Mouse (Mus musculus): ENCODE data around the gene Snx33.
"Not testable (repeated sequence)": the region's sequence is repeated elsewhere in the genome, so short reads cannot be mapped to it uniquely, and the experiment has no call there.

Gene Snx33

DNA sequence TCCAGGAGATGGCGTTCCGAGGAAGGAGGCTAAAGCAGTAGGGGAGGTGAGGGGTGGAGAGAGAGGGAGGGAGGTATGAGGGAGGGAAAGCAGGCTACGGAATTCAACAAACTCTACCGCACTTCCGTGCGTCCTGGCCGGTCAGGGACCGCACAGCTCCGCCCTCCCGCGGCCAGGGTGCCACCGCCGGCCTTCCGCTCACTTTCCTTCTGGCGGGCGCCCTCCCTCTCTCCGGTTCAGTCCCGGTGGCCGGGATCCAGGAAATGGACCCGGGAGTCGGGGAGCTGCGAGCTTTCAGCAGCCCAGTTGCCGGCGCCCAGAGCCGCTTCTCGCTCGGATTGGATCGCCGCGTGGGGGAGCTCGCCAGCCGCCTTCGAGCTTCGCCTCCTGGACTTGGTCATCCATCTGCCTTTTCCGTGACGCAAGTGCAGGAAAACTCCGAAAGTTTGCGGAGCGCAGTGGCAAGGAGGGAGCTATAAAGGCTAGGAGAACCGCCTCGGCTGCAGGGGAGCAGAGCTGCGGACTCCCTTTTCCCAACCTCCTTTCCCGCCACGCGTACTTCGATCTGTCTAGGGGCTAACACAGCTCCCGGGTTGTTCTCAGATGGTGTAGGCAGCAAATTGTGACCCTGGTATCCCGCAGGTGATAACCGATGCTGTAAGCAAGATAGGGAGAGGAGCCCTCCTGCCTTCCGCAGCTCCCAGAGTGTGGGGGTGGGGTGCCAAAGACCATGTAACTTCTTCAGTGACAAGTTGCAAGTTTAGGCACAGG, at the start of gene Snx33:
Snx33 (minus strand) TSS at position 331 of the 771 bp plus-strand sequence.
- peak; percentile 94 for DNase-seq (ENCODE audit: low spot score)

DNA sequence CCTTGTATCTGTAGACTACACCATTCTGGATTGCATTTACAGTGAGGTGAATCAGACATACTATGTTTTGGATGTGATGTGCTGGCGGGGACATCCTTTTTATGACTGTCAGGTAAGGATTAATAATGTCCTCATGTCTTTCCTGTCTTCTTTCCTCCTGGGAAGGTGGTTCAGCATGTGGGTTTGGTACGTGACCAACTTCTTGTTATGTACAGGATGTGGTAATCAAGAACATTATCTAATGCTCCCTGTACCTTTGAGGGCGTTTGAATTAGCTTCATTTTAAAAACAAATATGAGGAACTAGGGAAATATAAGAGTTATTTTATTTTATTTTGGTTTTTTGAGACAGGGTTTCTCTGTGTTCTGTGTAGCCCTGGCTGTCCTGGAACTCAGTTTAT, 47.0 kb upstream of the Snx33 start:
- DNase-seq (ENCODE audit: low spot score), result no peak

DNA sequence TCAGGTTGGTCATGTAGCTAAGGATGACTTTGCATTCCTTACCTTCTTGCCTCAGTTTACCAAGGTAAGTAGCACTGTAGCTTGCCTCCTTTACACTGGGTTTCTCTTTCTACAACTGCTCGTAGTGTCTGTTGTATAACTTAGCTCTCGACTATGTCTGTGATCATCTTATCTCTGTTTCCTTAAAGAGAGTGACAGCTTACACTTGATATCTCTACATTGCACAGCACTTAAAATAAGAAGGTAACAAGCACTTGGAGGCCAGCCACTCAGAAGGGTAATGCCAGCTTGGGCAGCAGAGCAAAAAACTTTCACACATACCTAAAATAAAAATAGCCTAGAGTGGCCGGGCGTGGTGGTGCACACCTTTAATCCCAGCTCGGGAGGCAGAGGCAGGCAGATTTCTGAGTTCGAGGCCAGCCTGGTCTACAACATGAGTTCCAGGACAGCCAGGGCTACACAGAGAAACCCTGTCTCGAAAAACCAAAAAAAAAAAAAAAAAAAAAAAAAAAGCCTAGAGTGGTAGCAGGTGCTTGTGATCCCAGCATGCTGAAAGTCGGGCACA, 45.9 kb upstream of the Snx33 start:
- no peak for DNase-seq (ENCODE audit: low spot score)

DNA sequence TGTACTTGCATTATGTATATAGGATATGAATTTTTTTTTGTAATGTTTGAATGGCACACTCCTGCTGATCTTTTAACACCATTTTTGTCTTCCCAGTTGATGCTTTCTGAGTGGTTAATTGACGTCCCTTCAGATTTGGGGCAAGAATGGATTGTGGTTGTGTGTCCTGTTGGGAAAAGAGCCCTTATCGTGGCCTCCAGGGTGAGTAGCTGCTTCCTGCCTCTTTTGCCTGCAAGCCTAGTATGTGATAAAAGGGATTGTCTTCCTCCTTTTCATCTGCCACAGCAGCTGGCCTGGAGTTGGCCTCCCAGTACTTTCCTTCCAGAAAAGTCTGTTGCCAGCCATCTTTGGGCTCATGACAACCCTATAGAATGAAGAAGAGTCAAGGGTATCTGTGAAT, 42.0 kb upstream of the Snx33 start:
- no peak for DNase-seq (ENCODE audit: low spot score)

DNA sequence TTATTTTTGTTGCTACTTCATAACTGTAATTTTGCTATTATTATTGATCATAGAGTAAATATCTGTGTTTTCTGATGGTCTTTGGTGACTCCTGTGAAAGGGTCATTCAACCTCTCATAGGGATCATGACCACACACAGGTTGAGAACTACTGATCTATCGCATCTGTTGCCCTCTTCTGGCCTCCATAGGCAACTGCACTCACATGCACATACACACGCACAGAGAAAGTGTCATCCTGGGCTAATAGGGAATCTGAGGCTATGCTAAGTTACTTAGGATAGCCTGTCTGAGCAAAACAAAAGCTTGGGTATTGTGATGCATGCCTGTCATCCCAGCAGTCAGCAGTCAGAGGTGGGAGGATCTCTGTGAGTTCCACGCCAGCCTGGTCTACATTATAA, 33.4 kb upstream of the Snx33 start:
- no peak for DNase-seq (ENCODE audit: low spot score)

DNA sequence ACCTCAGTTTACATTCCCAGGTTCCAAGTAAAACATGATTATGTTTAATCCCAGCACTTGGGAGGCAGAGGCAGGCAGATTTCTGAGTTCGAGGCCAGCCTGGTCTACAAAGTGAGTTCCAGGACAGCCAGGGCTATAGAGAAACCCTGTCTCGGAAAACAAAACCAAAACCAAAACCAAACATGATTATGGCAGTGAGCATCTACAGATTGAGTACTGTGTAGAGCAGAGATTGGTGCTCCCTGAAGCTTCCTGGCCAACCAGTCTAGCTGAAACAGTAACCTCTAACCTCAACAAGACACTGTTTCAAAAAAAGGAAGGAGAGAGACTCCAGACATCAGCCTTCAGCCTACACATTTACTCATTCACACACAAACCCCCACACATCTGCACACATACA, 30.5 kb upstream of the Snx33 start:
- DNase-seq (ENCODE audit: low spot score), result no peak

DNA sequence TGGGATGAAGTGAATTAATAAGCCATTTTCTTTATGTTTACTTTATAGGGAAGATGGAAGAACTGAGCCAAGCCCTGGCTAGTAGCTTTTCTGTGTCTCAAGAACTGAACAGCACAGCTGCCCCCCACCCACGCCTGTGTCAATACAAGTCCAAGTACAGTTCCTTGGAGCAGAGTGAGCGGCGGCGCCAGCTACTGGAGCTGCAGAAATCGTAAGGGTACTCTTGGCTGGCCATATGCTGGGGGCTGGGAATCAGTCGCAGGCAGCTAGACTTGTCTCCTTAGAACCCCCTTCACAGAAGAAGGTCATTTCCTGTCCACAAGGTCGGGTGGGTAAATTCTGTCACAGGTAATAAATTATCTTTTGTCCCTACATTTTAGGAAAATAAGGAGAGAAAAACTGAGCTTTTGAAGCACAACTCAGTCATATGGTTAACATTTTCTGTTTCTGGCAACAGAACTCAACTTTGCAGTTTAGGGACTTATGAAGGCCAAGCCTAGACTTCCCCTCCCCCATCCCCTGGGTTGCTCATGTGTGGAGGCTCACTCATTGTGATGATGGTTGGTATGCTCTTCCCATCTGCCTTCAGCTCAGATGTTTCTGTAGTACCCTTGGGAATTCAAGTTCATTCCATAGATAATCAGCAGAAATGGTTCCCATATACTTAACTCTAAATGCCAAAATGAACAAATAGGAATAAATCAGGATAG, 28.9 kb upstream of the Snx33 start:
- DNase-seq (ENCODE audit: low spot score), result no peak

DNA sequence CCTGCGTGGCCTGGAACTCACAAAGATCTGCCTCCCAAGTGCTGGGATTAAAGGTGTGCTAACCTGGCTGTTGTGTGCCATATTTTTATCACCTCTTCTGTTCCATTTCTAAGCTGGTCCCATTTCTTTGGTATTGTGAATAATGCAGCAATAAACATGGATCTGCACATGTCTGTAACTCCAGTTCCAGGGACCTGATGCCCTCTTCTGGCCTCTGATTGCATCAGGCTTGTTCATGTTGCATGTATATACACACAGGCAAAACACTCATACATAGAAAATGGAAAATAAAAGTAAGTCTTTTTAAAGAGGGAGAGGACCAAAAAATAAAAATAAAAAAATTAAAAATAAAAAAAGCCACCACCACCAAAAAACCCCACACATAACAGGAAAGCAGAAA, 25.4 kb upstream of the Snx33 start:
- no peak for DNase-seq (ENCODE audit: low spot score)

DNA sequence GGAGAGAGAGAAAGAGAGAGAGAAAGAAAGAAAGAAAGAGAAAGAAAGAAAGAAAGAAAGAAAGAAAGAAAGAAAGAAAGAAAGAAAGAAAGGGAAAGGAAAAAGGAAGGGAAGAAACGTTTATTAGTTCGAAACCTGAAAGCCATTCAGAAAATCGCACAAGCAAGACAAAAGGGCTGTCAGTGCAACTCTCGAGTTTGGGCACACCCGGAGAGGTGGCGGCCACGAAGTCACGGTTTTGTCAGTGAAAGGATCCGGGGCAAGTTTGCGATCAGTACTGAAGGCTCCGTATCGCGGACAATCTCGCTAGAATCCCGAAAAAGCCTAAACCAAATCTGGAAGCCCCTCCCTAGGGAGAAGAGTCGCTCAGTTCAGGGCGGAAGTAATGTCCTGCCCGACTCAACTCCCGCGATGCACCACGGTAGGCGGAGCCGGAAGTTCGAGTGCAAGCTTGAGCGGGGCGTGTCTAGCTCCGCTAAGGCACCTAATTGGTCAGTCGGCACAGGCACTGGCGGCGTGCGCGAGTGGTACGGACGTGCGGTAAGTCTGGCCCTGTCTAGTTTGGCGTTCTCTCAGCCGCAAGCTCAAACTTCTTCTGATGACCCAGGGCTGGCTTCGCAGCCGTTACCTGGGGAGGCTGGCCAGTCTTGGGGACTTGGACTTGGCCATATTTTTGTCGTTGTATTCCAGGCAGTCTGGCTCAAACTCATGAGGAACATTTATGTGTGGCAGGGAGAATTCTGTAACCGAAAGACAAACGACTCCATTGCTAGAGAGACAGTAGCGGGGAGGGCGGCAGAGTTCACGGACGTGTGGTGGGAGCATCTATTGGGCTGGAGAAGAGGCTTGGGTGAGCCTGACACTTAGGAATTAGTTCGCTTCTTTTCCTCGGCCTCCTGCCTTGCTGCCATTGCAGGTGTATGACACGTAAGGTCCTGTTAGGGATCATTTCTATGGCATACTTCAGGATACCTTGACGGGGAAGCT, 22.5 kb upstream of the Snx33 start, which contains the start of gene Snupn:
Snupn (plus strand) TSS at position 465 of the 987 bp plus-strand sequence.
- peak; percentile 97 for DNase-seq (ENCODE audit: low spot score)

DNA sequence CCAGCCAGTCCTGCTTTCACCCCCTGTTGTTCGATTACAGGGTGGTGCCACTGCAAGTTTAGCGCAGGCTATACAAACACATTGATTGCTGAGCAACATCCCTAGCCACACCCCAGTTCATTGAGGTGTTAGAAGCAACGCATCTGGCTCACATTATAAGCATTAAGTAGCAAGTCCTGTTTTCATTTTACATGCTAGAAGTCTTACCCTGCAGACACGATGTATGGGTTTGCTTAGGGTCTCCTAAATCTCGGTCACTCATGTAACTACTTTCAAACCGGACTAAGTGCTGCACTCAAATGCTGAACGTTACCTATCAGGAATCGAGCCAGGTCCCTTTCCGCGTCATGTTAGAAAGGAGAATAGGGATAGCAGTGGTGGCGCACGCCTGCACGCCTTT, 21.6 kb upstream of the Snx33 start:
- DNase-seq (ENCODE audit: low spot score), result no peak

DNA sequence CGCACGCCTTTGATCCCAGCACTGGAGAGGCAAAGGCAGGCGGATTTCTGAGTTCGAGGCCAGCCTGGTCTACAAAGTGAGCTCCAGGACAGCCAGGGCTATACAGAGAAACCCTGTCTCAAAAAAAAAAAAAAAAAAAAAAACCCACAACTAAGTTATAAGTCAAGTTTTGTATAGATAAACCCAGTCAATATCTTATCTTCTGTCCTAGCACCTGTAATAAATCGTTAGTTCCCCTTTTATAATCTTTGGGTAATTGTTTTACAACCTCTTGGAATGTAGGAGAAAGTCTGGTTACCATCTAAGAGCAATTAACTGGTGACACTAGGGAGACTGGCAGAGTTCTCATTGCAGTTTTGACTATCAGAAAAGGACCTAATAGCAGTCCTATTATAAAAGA, 20.5 kb upstream of the Snx33 start:
- not testable (repeated sequence) for DNase-seq (ENCODE audit: low spot score)

DNA sequence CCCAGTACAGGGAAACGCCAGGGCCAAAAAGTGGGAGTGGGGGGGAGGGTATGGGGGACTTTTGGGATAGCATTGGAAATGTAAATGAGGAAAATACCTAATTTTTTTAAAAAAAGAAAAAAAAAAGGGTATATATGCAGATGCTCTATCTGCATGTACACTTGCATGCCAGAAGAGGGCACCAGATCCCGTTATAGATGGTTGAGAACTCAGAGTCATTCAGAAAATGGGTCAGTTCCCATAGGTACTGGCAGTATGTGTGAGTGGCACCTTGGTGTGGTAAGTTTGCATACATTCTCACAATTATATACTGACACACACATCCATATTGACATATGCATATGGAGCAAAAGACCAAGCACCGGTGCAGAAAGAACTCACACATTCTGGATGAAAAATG, 19.3 kb upstream of the Snx33 start:
- not testable (repeated sequence) for DNase-seq (ENCODE audit: low spot score)

DNA sequence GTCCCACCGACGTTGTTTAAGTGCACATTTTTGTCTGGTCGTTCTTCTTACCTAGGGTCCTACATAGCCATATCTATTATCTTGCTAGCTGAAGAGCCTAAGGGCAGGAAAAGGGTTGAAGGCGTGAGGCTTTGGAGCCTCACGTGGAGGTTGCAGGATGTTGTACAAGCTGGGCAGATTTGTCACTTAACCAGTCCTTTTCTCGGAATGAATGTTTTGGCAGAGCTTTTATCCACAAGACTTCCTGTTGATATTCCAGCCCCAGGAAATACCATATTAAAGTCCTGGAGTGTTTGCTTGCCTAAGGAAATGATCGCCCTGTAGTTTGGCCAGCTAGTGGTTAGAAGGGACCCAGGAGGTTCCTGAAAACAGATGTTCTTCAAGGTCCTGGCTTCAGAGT, 10.2 kb upstream of the Snx33 start:
- DNase-seq (ENCODE audit: low spot score), result no peak

DNA sequence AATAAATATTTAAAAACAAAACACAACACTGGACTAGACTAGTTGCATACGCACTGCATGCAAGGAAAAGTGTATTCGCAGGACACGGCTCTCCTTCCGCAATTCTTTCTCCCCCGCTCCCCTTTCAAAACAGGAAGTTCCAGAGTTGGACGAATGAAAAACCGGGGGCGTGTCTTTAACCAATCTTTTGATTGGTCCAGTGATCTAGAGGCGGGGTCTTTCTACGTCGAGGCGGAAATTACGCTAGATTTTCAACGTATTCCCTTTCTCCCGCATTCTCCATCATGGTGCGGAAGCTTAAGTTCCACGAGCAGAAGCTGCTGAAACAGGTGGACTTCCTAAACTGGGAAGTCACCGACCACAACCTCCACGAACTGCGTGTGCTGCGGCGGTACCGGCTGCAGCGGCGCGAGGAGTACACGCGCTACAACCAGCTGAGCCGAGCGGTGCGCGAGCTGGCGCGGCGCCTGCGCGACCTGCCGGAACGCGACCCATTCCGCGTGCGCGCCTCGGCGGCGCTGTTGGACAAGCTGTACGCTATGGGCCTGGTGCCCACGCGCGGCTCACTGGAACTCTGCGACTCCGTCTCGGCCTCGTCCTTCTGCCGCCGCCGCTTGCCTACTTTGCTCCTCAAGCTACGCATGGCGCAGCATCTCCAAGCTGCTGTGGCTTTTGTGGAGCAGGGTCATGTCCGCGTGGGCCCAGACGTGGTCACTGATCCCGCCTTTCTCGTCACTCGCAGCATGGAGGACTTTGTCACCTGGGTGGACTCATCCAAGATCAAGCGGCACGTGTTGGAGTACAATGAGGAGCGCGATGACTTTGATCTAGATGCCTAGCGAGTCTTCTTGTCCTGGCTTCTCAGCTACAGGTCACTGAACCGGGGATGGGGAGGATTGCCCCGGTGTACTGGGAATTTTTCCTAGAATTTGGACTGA, 9.3 kb upstream of the Snx33 start, which contains the start of gene Imp3:
Imp3 (plus strand) TSS at position 253 of the 938 bp plus-strand sequence.
- peak; percentile 92 for DNase-seq (ENCODE audit: low spot score)

DNA sequence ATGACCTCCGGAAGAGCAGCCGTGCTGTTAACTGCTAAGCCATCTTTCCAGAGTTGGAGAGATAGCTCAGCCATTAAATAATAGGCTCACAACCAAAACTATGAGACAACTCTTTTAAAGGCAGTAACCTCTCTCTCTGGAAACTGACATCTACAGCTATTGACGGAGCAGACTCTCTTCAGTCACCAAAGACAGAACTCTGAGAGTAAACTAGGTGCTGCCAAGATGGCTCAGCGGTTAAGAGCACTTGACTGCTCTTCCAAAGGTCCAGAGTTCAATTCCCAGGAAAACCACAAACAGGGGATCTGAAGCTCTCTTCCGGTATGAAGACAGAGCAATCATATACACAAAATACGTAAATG, 8.7 kb upstream of the Snx33 start:
- no peak for DNase-seq (ENCODE audit: low spot score)

DNA sequence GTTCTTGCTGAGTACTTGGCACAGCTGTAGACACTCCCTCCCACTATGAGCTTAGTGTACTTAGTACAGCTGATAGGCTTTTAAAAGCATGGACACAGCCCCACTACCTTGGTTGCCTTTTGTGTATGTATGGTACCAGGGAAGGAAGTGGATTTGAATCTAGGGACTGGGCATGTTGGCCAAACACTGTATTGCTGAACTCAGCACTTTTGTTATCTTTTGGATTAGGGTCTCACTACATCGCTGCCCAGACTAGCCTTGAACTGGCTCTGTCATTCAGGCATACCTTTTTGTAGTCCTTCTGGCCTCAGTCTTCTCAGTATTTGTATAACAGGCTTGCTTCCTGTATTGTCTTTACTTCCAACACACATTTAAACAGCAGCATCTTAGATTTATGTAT, 2.4 kb upstream of the Snx33 start:
- no peak for DNase-seq (ENCODE audit: low spot score)

DNA sequence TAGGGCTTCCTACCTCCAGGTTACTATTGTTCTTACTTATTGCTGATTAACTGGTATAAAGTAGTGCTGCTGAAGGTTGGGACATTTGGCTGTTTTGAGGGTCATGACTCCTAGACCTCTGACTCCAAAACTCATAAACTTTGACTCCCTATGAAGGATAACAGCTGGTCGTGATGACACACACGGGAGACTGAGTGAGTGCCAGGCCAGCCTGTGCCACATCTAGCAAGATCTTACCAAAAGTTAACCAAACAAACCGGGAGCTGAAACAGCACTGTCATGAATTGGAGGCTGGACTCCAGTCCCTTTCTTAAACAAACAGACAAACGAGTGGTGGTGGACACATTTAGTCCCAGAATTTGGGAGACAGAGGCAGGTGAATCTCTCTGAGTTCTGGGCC, 1.3 kb upstream of the Snx33 start:
- DNase-seq (ENCODE audit: low spot score), result no peak

DNA sequence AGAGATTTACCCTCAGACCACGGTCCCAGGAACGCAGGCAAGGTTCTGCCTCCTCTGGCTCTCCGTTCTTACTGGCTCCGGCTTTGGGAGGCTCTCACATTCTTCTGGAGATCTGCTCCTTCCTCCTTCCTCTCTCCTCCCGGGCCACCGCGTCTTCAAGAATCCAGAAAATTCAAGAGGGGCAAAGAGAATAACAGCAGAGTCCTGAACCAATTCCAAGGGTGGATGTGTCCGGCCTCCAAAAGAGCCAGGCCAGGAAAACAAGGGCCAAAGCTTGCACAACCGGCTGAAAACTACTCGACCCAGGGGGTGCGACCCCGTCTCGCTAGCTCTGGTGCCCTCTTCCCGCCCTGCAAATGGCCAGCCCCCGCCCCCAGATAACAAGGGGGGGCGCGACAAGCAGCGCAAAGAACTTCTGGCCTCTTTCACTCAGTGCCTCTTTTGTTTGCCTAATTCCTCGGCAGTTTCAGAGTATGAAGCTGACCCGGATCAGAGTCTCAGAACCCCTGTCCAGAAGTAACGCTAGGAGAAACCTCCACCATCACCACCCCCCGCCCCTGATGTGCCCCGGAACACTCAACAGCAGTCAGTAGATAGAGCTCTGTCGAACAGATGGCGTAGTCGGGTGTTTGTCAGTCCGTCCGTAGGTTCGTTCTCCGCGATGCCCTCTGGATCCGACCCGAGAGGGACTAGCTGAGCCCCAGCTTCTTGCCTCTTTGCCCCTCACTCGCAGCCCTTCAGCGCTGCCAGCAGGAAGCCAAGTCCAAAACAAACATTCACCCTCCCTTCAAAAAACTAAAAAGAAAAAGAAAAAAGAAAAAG, 769 bp downstream of the Snx33 start:
- DNase-seq (ENCODE audit: low spot score), result peak; percentile 44

DNA sequence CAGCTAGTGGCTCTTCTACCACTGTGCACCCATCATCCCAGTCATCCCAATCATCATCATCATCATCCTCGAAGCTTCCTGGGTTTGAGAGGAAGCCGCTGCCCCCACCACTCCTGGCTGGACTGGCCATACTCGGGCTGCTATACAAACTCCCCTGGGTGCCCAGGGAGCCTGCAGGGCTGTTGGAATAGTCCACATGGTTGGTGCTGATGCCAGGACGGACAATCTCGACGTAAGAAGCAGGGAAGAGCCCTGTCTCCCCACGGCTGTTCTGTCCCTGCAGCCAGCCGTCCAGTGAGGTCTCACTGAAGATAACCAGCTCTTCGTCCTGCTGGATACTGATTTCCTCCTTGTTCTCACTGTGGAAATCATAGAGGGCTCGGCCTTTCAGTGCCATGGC, 1.8 kb downstream of the Snx33 start:
- DNase-seq (ENCODE audit: low spot score), result no peak

DNA sequence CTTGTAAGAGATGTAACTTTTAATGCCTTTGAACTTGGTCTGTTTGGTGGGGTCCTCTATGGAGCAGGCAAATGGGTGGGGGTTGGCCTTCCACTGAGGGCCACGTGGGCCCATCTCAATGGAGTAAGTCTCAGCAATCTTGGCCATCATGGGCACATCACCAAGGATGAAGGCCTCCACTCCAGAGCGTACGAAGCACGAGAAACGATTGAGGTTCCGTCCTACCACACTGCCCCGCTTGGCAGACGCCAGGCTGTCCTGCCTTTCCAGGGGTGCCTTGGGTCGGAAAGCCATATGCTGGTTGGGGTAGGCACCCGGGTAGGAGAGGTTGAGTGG, 2.2 kb downstream of the Snx33 start:
- no peak for DNase-seq (ENCODE audit: low spot score)
